In genomic region chr9:79717836-79718475, GRCm38 (mm10) we compare ENCODE assay signal across 9 mouse cellular contexts. TPM values are rescaled to one million over a fixed set of nuclear protein-coding genes. Genes with fewer than 3 reads are reported as not detected.
A peak's percentile ranks its signal among the peaks of the same experiment; 100 is the strongest.
DNase-seq lines count a peak whose midpoint lies in the region; ATAC-seq and TF ChIP-seq lines count a peak whose summit lies in the region.
"Had no signal": no experiment of that assay in that cellular context is flagged by ENCODE, and none has a peak within 500 bp of the region (broad histone marks: within the 10 kb centered on the region; RNA-seq: fewer than 3 reads in every experiment).

No protein-coding gene starts in this region.

- no peak for TF ChIP-seq POLR2A in small intestine, adult 2 months (IDR thresholded peaks at IDR 0.05; ENCODE audit: low read depth, low read length)

- WGBS in hindbrain, embryonic 14.5 days: under 1% methylated on average over 22 of the region's 22 CpGs
- WGBS in lung, embryonic 15.5 days: 2% methylated on average over 22 of the region's 22 CpGs
- 4% methylated on average over 22 of the region's 22 CpGs for WGBS in small intestine, adult 2 months

- peak; percentile 8 to 10 for DNase-seq in frontal cortex, postnatal 25 days (ENCODE audit: low spot score in 2 of 2)
- peak; percentile 23 to 66 for DNase-seq in urinary bladder, postnatal 4 days (ENCODE audit: low spot score in 2 of 2)
- no peak for DNase-seq in urinary bladder, adult 2 months (ENCODE audit: low spot score)
- no peak for DNase-seq in hindbrain, embryonic 14.5 days (ENCODE audit: low spot score)
- no peak for DNase-seq in adrenal gland, postnatal 4 days (ENCODE audit: low spot score in 2 of 2)

- H3K27ac ChIP-seq in hindbrain, embryonic 14.5 days: no peak overlapping the region
- peak overlapping the region; percentile 79 for H3K27ac ChIP-seq in lung, embryonic 15.5 days
- no peak overlapping the region for H3K27ac ChIP-seq in small intestine, adult 2 months (ENCODE audit: insufficient read depth, low read depth, low read length)

- peaks cover 40% of the 10 kb centered on the region for H3K27me3 ChIP-seq in hindbrain, embryonic 14.5 days (ENCODE audit: control insufficient read depth, insufficient read depth, low read length)
- H3K27me3 ChIP-seq in lung, embryonic 15.5 days: peaks cover 19% of the 10 kb centered on the region
- H3K27me3 ChIP-seq in small intestine, adult 2 months (ENCODE audit: control insufficient read depth, insufficient read depth, low read length): peaks cover 26% of the 10 kb centered on the region
- H3K27me3 ChIP-seq: CH12.LX had no signal

- H3K4me1 ChIP-seq in hindbrain, embryonic 14.5 days (replicated peaks; ENCODE audit: control insufficient read depth, insufficient read depth, low read length): peaks cover 19% of the 10 kb centered on the region; the same call in 1 of the 2 replicates
- peaks cover 52% of the 10 kb centered on the region for H3K4me1 ChIP-seq in lung, embryonic 15.5 days
- H3K4me1 ChIP-seq in small intestine, adult 2 months (ENCODE audit: control insufficient read depth, insufficient read depth, insufficient read length, low read length): peaks cover 4% of the 10 kb centered on the region; the same call in 1 of the 2 replicates

- peak overlapping the region; percentile 53 for H3K4me3 ChIP-seq in hindbrain, embryonic 14.5 days (replicated peaks; ENCODE audit: low read length)
- peak overlapping the region; percentile 59 for H3K4me3 ChIP-seq in lung, embryonic 15.5 days
- H3K4me3 ChIP-seq in small intestine, adult 2 months (ENCODE audit: low read depth, low read length): peak overlapping the region; percentile 68

- H3K9me3 ChIP-seq in hindbrain, embryonic 14.5 days (ENCODE audit: control insufficient read depth, low read length): no peaks in the 10 kb centered on the region
- H3K9me3 ChIP-seq in lung, embryonic 15.5 days: no peaks in the 10 kb centered on the region

- H3K36me3 ChIP-seq in hindbrain, embryonic 14.5 days (replicated peaks; ENCODE audit: control insufficient read depth, insufficient read depth): no peaks in the 10 kb centered on the region
- H3K36me3 ChIP-seq in lung, embryonic 15.5 days: no peaks in the 10 kb centered on the region
- H3K36me3 ChIP-seq in small intestine, adult 2 months (ENCODE audit: control insufficient read depth, insufficient read depth, low read length): no peaks in the 10 kb centered on the region

- no peak for TF ChIP-seq CTCF in small intestine, adult 2 months (IDR thresholded peaks at IDR 0.05; ENCODE audit: extremely low read depth, insufficient read length, insufficient replicate concordance, low read depth, low read length)

- H3K9ac ChIP-seq in hindbrain, embryonic 14.5 days: peak overlapping the region; percentile 55
- peak overlapping the region; percentile 59 for H3K9ac ChIP-seq in lung, embryonic 15.5 days

- ATAC-seq in frontal cortex, adult (ENCODE audit: low TSS enrichment): no peak
- ATAC-seq in hindbrain, embryonic 14.5 days (ENCODE audit: low FRiP score): peak; percentile 5; the same call in 1 of the 2 replicates
- no peak for ATAC-seq in lung, embryonic 15.5 days (ENCODE audit: borderline replicate concordance, extremely low read depth, low FRiP score, low TSS enrichment)

- peak overlapping the region; percentile 94 for H3K4me2 ChIP-seq in hindbrain, embryonic 14.5 days (replicated peaks)
- H3K4me2 ChIP-seq in lung, embryonic 15.5 days: peak overlapping the region; percentile 96

RNA-seq across cellular contexts. Expression of gene Col12a1, which starts 0.7 kb away (rescaled TPM):
- 201 and 217 TPM in 2 replicates for polyA plus RNA-seq in urinary bladder, adult 2 months (2012; rRNA removed)
- polyA plus RNA-seq in hindbrain, embryonic 14.5 days (2014; fragmentation: Nextera tagmentation; extraction: Ambion mirVana): 9.8 and 11.8 TPM in 2 replicates
- 16.9 TPM in 2 replicates for polyA plus RNA-seq in lung, embryonic 15.5 days (2015; fragmentation: Nextera tagmentation; extraction: Ambion mirVana)
- 4.4 and 7.9 TPM in 2 replicates for polyA plus RNA-seq in small intestine, adult 2 months (2012; rRNA removed)
- 10 to 100 TPM; 83.0 to 91.8 TPM for total RNA-seq in adrenal gland, postnatal 4 days (2021)

RNA-seq across cellular contexts. Expression of gene Cox7a2, which starts 41.7 kb away (rescaled TPM):
- 399 and 458 TPM in 2 replicates for polyA plus RNA-seq in urinary bladder, adult 2 months (2012; rRNA removed)
- polyA plus RNA-seq in hindbrain, embryonic 14.5 days (2014; fragmentation: Nextera tagmentation; extraction: Ambion mirVana): 903 and 999 TPM in 2 replicates
- polyA plus RNA-seq in lung, embryonic 15.5 days (2015; fragmentation: Nextera tagmentation; extraction: Ambion mirVana): 634 and 682 TPM in 2 replicates
- polyA plus RNA-seq in small intestine, adult 2 months (2012; rRNA removed): 125 and 349 TPM in 2 replicates
- total RNA-seq in adrenal gland, postnatal 4 days (2021): 100 to 1,000 TPM; 297 to 335 TPM

Comparison
In these comparisons a context has a peak if more than half of its experiments do, and no peak if none do; other contexts are left out.
1. DNase-seq: peak in frontal cortex, postnatal 25 days (2 of 2) and urinary bladder, postnatal 4 days (2 of 2); none in urinary bladder, adult 2 months (single experiment), hindbrain, embryonic 14.5 days (single experiment) and adrenal gland, postnatal 4 days (0 of 2).
2. RNA of gene Col12a1, which starts 0.7 kb away (polyA plus RNA-seq): 201 to 217 TPM in urinary bladder, adult 2 months; 16.9 TPM in lung, embryonic 15.5 days, 9.8 to 11.8 TPM in hindbrain, embryonic 14.5 days and 4.4 to 7.9 TPM in small intestine, adult 2 months; every median in the first group is over 10 times any median in the second.
3. Peak in every context shown above with its lines, with median percentiles within 50 percentile points of each other: H3K4me3 ChIP-seq.